Mouse (Mus musculus) yolk sac, embryonic 10.5 days (tissue): ENCODE measurements around the gene Jph3.

ENCODE experiments used
- DNase-seq: peaks from one replicate; pipeline ENCODE4 v3.0.0-alpha.2; 2017; ENCODE audit warnings: low spot score

The Jph3 gene

DNA sequence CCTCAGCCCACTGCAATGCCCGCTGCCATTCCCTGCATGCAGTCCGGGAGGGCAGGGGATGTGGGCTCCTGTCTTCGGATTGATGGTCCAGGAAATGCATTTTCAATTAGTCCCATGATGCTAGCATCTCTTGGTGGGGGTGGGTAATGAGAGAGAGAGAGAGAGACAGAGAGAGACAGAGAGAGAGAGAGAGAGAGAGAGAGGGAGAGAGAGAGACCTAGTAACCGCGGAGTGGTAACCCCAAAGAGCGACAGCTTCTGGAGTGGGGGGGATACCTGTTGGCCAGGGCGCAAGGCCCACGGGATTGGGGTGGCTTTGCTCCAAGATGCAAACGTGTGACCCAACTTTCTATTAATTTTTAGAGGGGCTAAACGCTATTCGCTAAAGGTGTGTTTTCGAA, at the start of gene Jph3:
TSS of gene Jph3 (plus strand) at position 301 of the 400 bp plus-strand sequence.
- no peak for DNase-seq

GRCm38 (mm10) chr8:121680896-121681295, 48.5 kb upstream of the Jph3 start:
- DNase-seq = no peak

GRCm38 (mm10) chr8:121681457-121681856, 48.0 kb upstream of the Jph3 start:
- DNase-seq = no peak

- DNase-seq = no peak
Observed at GRCm38 (mm10) chr8:121683083-121683832, 46.2 kb upstream of the Jph3 start.

DNA sequence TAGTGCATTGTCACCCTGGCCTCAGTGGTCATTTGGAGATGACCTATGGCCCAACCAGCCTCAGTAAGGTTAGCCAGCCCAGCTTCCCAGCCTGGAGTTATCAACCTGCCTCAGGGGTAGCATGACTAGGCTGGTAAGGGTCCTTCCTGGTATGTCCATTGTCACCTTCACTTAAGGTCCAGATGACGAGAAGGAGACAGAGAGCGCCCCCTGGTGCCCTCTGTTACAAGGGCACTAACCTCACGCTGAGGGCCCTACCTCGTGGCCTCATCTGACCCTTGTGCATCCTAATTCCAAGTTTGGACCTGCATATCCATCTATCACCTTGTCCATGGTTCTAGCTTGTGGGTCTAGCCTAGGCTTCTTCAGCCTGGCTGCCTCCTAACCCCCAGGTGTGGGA, 44.0 kb upstream of the Jph3 start:
- DNase-seq = peak; percentile 15

DNA sequence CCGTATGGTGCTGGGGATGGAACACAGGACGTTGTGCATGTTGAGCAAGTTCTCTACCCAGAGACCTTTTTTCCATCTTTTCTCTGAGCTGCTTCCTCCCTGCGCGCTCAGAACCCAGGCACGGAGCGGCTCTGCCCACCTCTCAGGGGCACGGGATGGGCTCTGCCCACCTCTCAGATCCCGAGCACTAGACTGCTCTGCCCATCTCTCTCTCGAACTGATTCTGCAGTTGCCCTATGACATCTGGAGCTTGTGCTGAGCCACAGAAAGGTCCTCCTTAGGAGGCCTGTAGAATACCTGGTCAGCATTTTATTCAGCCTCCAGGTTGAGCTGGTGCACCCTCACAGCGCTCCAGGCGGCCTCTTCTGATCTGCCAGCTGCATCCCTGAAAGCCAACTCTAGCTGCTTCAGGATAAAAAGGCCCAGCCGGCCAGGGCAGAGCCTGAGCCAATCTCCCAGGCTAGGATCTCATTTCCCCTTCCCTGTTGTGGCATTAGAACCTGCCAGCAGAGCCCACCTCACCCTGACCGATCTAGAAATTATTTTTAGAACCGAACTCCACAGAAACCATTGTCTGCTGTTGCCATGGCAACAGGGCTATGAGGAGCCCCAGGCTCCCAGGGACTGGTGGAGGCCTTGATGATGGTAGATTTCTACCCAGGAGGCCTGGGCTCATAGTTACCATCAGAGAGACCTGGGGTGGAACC, 41.8 kb upstream of the Jph3 start:
- DNase-seq = no peak

- no peak for DNase-seq
Observed at GRCm38 (mm10) chr8:121688496-121688895, 40.9 kb upstream of the Jph3 start.

- no peak for DNase-seq
Observed at GRCm38 (mm10) chr8:121694453-121694852, 35.0 kb upstream of the Jph3 start.

DNA sequence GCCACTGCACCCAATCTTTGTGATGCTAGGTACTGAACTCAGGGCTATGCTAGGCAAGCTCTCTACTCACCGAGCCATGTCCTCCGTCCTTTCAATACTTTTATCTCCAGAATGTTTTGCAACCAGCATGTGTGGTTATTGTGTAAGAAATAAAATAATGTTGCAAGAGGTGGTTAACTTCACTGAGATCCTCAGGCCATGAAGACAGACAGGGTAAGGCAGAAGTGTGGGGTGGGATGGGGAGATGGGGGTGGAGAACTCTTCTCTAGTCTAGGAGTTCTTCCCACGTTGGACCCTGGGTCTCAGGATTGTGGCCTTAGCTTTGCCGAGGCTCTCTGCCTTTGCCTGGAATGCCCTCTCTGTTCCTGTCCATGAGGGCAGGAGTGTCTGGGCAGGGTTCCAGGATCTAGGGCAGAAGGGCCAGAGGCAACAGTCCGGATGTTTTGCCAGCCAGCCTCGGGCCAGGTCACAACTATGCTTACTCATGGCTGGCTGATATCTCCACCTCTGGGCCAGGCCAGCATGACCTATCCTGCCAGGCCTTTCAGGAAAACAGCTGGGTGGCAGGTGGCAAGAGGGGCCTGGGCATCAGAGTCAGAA, 33.7 kb upstream of the Jph3 start:
- DNase-seq = no peak

DNA sequence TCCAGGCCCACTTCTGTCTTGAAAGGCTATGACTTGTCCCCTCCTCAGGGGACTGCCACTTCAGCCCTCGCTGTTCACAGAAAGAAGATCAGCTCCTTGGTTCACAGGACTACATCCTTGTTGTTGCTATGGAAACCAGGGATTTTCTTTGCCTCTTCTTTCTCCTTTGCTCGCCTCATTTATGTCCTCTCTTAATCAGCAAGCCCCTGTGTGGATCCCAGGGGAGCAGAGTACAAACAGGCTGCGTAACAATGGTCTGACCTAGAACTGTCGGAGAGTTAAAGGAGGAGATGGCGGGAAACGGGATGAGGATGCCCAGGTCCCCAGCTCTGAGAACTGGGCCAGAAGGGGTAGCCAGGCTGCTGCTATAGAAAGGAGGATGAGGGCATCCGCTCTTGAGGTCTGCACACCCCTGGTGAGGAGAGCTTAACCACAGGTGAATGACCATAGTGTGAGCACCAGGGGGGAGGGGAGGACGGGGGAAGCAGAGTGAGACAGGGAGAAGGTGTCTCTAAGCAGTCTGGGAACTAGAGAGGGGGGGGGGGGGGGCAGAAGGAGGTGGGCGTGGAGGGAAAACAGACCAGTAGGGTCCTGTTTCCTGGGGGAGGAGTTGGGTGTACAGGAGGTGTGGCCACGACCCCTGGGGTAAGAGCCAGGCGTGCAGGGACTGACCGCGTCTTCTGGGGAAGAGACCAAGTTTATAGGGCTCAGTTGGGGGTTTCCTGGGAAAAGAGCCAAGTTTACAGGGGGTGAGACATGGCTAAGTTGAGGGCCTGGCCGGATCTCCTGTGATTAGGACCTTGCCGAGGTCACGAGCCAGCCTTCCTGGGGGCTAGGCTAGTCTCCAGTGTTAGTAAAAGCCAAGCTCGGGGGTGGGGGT, 31.4 kb upstream of the Jph3 start:
- peak; percentile 15 for DNase-seq

- no peak for DNase-seq
Observed at GRCm38 (mm10) chr8:121698615-121699101, 30.8 kb upstream of the Jph3 start.

DNA sequence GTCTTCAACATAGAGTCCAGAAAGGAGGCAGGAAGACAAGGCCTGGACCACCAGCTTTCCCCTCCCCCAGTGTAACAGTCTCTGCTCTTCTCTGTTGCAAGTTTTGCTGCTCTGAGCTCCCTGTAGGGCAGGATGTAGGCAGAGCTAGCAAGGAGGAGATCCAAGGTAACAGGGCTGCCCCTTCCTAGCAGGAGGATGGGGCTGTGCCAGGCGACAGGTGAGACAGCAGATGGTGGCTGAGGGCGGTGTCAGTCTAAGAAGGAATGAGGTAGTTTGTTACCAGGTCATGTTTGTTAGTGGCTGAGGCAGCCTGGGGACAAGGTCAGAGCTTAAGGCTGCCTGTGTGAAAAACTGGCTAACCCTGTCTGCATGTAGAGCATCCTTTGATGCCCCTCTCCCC, 29.5 kb upstream of the Jph3 start:
- DNase-seq = no peak

DNA sequence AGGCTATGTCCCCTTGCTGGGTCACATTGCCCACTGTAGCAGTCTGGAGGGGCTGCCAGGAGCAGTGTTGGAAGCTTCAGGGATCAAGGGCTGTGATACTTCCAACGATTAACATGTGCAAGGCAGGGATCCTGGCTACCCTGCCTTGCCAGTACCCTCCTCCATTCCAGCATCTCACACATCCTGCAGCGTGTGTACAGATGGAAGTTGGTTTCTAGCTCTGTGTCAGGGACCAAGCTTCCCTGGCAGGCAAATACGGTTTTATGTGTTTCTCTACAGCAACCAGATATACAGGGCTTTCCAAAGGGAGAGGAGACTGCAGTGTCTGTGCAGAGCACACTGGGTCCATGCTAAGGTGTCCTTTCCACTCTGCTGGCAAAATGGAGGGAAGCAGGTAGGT, 24.2 kb upstream of the Jph3 start:
- DNase-seq = no peak

GRCm38 (mm10) chr8:121706956-121707355, 22.5 kb upstream of the Jph3 start:
- no peak for DNase-seq

DNA sequence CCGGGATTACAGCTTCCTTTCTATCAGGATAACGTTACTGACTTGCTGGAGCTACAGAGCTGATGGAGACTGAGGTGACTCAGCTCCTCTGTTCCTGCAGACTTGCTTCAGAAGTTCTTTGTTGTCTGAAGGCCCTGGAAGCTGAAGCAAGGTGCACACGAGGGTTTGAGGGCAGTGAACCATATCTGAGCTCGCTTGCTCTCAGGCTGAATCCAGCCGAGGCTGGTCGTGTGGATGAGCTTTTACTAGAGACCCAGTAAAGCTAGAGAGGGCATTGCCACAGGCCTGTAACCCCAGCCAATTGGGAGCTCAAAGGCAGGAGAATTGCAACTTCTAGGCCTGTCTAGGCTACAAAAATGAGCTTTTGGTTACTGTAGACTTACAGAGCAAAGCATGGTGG, 21.0 kb upstream of the Jph3 start:
- no peak for DNase-seq

GRCm38 (mm10) chr8:121717502-121717901, 11.9 kb upstream of the Jph3 start:
- DNase-seq = no peak

GRCm38 (mm10) chr8:121717982-121718425, 11.4 kb upstream of the Jph3 start:
- DNase-seq = peak; percentile 76

DNA sequence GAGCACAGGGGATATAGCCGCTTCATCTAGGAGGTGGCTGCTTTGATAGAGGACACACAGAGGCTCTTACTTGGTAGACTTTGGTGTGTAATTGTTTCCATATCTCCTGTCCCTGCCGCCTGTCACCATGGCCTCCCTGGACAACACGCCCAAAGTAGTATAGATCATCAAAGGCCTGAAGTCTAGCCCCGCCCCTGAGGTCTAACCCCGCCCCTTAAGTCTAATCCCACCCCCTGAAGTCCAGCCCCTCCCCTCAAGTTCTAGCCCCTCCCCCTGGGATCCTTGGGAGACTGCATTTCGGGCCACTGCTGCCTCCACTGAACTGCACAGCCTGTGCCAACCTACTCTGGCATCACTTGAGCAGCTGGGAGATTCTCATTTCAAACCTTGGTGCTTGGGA, 10.5 kb upstream of the Jph3 start:
- no peak for DNase-seq

GRCm38 (mm10) chr8:121721072-121721471, 8.4 kb upstream of the Jph3 start:
- DNase-seq = no peak

- DNase-seq = no peak
Observed at GRCm38 (mm10) chr8:121723846-121724245, 5.6 kb upstream of the Jph3 start.

DNA sequence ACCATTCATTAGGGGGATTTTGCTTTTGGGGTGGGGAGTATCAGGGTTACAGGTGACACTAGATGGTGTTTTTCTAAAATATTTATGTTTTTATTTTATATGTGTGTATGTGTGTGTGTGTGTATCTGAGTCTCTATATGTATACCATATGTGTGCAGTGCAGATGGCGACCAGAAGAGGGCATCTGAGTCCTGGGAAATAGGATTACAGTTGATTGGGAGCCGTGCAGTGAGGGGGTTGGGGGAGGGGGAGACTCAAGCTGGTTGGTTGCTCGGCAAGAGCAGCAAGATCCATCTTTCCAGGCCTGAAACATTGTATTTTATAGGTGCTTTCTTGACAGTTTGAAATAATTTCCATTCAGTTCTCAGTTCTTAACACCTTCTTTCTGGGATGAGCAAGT, 2.3 kb upstream of the Jph3 start:
- DNase-seq = no peak

DNA sequence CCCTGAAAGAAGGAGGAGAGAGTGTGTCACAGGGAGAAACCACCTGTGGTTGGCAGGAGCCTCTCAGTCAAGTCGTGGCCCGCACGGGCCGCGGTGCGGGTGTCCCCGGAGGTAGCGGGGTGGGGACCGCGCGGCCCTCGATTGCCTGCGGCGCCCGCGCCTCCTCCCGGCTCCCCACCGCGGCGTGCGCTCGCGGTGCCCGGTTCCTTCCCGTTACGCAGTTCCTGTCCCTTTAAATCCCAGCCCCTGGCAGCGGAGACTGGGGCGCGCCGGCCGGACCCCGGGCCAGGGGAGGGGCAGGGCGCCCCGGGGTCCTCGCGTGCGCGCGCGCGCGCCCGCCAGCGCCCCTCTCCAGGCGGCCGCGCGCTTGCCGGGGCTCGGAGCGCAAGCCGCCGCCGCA, 331 bp downstream of the Jph3 start:
- no peak for DNase-seq
